Mouse (Mus musculus) midbrain, postnatal 0 days (tissue): ENCODE data around the gene 2310007B03Rik. TPM values are rescaled to one million over a fixed set of nuclear protein-coding genes. Genes with fewer than 3 reads are reported as not detected.
A peak's percentile ranks its signal among the peaks of the same experiment; 100 is the strongest.

ENCODE experiments used
- ATAC-seq: fragments of 200-750 bp; cut with Nextera tagmentation; 2 replicates; pipeline ENCODE4 v1.8.0; 2017; ENCODE audit warnings: moderate number of reproducible peaks, mild to moderate bottlenecking, moderate TSS enrichment, moderate library complexity; ENCODE audit not compliant: low FRiP score
- DNase-seq: peaks from one replicate; pipeline ENCODE4 v3.0.0-alpha.2; 2015; ENCODE audit warnings: low spot score
- H3K27ac ChIP-seq: fragments of 300-500 bp; sonication (generic); 2 replicates; pipeline ENCODE4 v1.5.1; 2014; ENCODE audit warnings: low read depth, mild to moderate bottlenecking, low read length, mixed read lengths
- H3K27me3 ChIP-seq: fragments of 300-500 bp; sonication (generic); 2 replicates; pipeline ENCODE4 v1.6.1; 2014; ENCODE audit warnings: low read length, control low read depth, mixed read lengths; ENCODE audit not compliant: insufficient read depth
- H3K36me3 ChIP-seq: fragments of 300-500 bp; sonication (generic); 2 replicates; pipeline ENCODE4 v1.6.1; 2014; ENCODE audit warnings: low read length, control low read depth, mixed read lengths; ENCODE audit not compliant: insufficient read depth
- H3K4me1 ChIP-seq: fragments of 300-500 bp; sonication (generic); 2 replicates; pipeline ENCODE4 v1.6.1; 2014; ENCODE audit warnings: mild to moderate bottlenecking, control low read depth, antibody characterized with exemption, low read length, mixed read lengths; ENCODE audit not compliant: insufficient read depth
- H3K4me2 ChIP-seq: fragments of 300-500 bp; sonication (generic); 2 replicates; pipeline ENCODE4 v1.6.1; 2014; ENCODE audit warnings: low read depth, mild to moderate bottlenecking, low read length, mixed read lengths; ENCODE audit not compliant: poor library complexity, severe bottlenecking
- H3K4me3 ChIP-seq: fragments of 300-500 bp; sonication (generic); 2 replicates; pipeline ENCODE4 v1.5.1; 2014; ENCODE audit warnings: low read depth, mild to moderate bottlenecking, low read length, moderate library complexity
- H3K9ac ChIP-seq: fragments of 300-500 bp; sonication (generic); replicated peaks from 2 replicates; pipeline ENCODE4 v1.6.1; 2014; ENCODE audit warnings: mild to moderate bottlenecking, low read length, moderate library complexity, mixed read lengths; ENCODE audit not compliant: poor library complexity, severe bottlenecking
- H3K9me3 ChIP-seq: fragments of 300-500 bp; sonication (generic); 2 replicates; pipeline ENCODE4 v1.6.1; 2016; ENCODE audit warnings: low read length, control low read depth
- CTCF ChIP-seq: IDR thresholded peaks from 2 replicates; pipeline ENCODE4 v1.5.1; 2016; ENCODE audit warnings: antibody characterized with exemption, mild to moderate bottlenecking
- WGBS: fragments of 180-500 bp; shearing (Covaris S2); extraction: QIAGEN DNeasy Blood & Tissue Kit; methylation state at CpG from one replicate; pipeline ENCODE4 v1.1.7; 2014; 5-methylcytosine and 5-hydroxymethylcytosine counted together
- polyA plus RNA-seq: library from polyadenylated mRNA; unstranded; fragments of >200 nt; fragmentation: Nextera tagmentation; extraction: Ambion mirVana; gene quantifications from 2 replicates; pipeline ENCODE4 v1.2.1, GENCODE M21; 2015
- total RNA-seq: library from RNA; depleted of rRNA; stranded (reverse); fragments of >200 nt; gene quantifications from 2 replicates; pipeline ENCODE4 v1.2.3, GENCODE M21; 2014; rRNA removed

2310007B03Rik gene
- total and polyA plus RNA-seq, 2 experiments from 2014 or later, result 0.07 to 0.88 TPM

DNA sequence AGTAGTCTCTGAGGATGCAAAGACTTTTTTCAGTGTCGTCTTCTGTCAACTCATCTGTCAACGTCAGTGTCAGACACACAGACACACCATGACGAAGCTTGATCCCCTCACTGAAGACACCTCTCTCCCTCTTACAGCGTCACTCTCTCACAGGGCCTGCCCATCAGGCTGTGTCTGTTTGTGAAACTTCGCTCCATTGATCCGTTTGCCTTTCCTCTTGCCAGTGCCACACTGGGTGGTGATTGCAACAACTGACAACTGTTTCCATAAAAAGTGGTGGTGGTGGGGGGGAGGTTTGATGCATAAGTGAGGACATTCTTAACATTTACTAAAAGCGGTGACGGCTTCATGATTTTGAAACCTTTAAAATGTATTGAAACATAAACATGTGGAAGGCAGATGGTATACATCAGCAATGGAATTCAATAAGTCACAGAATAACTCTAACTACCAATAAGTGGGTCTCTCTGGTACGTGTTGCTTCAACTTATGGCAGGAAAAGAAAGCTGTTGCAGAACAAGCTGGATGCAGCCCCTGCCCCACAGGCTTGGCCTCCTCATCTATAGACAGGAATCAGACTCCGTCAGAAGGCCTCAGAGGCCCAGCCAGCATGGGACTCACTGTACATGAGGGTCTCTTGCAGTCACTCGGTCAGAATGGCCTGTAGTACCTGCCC lies 37.4 kb downstream of the 2310007B03Rik start:
- H3K36me3 ChIP-seq, result no peaks in the 10 kb centered on the region
- no peak overlapping the region for H3K9ac ChIP-seq
- H3K9me3 ChIP-seq, result no peaks in the 10 kb centered on the region
- ATAC-seq (no peak), DNase-seq (no peak)
- no peaks in the 10 kb centered on the region for H3K27me3 ChIP-seq
- H3K4me3 ChIP-seq, result no peak overlapping the region
- no peak for TF ChIP-seq CTCF
- 85% methylated on average over 11 of the region's 11 CpGs for WGBS
- H3K27ac ChIP-seq, result no peak overlapping the region
- H3K4me1 ChIP-seq, result no peaks in the 10 kb centered on the region
- no peak overlapping the region for H3K4me2 ChIP-seq

DNA sequence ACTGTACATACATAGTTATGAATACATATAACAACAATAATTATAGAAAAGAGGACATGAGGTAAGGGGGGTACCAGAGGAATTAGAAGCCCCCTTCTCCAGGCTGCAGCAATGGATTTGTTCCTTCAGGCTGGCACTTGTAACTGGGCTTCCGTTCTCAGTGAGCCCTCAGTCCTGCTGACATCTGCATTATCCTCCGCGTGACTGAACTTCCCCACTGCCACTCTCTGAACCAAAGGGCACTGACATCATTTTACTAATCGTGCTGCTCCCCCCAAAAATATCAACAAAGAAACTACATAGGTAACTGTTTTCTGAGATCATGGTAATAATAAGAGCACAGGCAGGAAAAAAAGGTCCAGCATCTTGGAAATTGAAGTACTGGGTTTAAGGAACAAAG lies 41.9 kb downstream of the 2310007B03Rik start:
- Histone ChIP-seq H3K4me1 (no peaks in the 10 kb centered on the region), H3K36me3 (no peaks in the 10 kb centered on the region), H3K27ac (no peak overlapping the region), H3K9ac (no peak overlapping the region), H3K4me3 (no peak overlapping the region), H3K27me3 (no peaks in the 10 kb centered on the region), H3K9me3 (no peaks in the 10 kb centered on the region), H3K4me2 (no peak overlapping the region)
- 34% methylated on average over 4 of the region's 4 CpGs for whole genome bisulfite sequencing
- no peak for TF ChIP-seq CTCF
- ATAC-seq (no peak), DNase-seq (no peak)

DNA sequence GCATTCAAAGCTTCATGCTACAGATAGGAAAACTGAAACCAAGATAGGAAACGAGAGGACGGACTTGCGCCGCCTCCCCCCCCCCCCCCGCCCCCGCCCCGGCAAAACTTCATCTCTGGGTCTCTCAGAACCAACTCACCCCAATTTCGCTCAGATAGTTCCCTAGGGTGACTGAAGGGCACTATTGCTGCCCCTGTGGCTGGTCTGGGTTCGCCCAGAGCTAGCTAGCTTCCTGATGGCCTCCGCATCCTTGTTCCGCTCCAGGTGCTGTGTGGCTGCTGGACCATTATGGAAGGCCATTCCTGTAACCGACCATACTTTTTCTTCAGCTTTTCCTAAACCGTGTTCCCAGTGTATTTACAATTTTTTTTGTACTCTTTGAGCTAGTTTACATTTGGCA lies 45.3 kb downstream of the 2310007B03Rik start:
- Histone ChIP-seq H3K36me3 (no peaks in the 10 kb centered on the region), H3K9ac (peak overlapping the region; percentile 52), H3K27me3 (no peaks in the 10 kb centered on the region), H3K9me3 (no peaks in the 10 kb centered on the region), H3K4me1 (no peaks in the 10 kb centered on the region), H3K27ac (peak overlapping the region; percentile 73), H3K4me2 (peak overlapping the region; percentile 65), H3K4me3 (peak overlapping the region; percentile 32)
- peak; percentile 45; the same call in 1 of the 2 replicates for ATAC-seq
- 11% methylated on average over 13 of the region's 13 CpGs for WGBS
- TF ChIP-seq CTCF, result no peak
- DNase-seq, result no peak

DNA sequence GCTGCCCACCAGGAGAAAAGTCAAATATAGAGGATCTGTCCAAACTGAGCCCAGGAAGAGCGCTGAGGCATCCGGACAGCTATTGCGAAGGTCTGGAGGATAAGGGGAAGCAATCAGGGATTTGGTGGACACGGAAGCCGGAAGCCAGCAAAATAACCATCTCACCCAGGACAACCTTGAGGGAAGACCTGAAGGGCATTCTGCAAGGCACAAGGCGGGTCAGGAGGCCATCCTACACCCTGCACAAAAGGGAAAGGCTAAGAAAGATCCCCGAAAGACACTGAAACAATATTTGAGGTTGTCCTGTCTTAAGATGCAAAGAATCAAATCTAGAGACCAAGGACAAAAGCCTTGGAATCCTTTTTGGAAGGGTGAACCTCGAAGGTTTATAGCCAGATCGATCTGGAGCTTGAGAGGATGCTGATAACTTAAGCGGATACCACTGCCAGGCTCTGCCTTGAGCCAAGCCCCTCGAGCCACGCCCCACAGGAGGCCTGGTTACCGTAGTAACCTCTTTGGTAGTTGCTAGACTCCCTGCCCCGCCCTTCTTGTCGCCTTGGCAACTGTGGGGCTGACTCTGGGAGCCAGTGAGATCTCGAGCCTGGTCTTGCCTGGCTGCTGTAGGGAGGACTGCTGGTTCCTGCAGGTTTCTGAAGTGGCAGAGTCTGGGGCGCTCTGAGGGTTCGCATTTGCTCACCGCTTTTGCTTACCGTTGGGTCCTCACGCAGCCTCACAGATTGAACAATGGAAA lies 45.9 kb downstream of the 2310007B03Rik start:
- 16% methylated on average over 21 of the region's 21 CpGs for WGBS
- no peaks in the 10 kb centered on the region for H3K9me3 ChIP-seq
- TF ChIP-seq CTCF, result peak; percentile 24; the same call in 1 of the 2 replicates

DNA sequence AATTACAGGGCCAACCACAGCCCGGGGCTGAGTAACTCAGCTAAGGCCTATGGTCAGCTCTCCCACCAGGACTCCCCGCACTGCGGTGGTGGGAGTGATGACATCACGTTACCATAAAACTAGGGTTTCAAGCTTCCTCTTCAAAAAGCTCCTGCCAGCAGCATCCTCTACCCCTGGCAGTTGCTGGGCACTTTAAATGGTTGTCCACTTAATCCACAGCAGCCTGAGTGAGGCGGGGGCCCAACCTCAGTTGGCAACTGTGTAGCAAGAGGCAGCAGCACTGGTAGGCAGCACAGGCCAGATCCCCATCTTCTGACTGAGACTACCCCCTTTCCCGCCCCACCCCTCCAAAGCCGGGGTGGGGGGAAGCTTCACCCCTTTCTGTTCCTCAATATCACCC lies 58.0 kb downstream of the 2310007B03Rik start:
- H3K9me3 ChIP-seq, result no peaks in the 10 kb centered on the region
- DNase-seq, result no peak
- H3K36me3 ChIP-seq, result 0 out of 2 replicates have a peak, but pooled peaks cover 3% of the 10 kb centered on the region
- no peak for ATAC-seq
- TF ChIP-seq CTCF, result no peak
- no peaks in the 10 kb centered on the region for H3K27me3 ChIP-seq
- H3K9ac ChIP-seq, result no peak overlapping the region; the same call in 1 of the 2 replicates
- peak overlapping the region; percentile 91; the same call in 1 of the 2 replicates for H3K4me2 ChIP-seq
- H3K4me1 ChIP-seq, result peaks cover 13% of the 10 kb centered on the region
- H3K27ac ChIP-seq, result peak overlapping the region; percentile 96
- H3K4me3 ChIP-seq, result no peak overlapping the region
- WGBS, result 66% methylated on average over 7 of the region's 7 CpGs

More for the DNA sequence above, 45.9 kb downstream of the 2310007B03Rik start:
- Histone ChIP-seq H3K9ac (peak overlapping the region; percentile 52), H3K27ac (peak overlapping the region; percentile 73), H3K4me3 (peak overlapping the region; percentile 32), H3K4me1 (no peaks in the 10 kb centered on the region), H3K4me2 (peak overlapping the region; percentile 65), H3K36me3 (no peaks in the 10 kb centered on the region), H3K27me3 (no peaks in the 10 kb centered on the region)
- peak; percentile 99 for ATAC-seq
- DNase-seq, result peak; percentile 97

DNA sequence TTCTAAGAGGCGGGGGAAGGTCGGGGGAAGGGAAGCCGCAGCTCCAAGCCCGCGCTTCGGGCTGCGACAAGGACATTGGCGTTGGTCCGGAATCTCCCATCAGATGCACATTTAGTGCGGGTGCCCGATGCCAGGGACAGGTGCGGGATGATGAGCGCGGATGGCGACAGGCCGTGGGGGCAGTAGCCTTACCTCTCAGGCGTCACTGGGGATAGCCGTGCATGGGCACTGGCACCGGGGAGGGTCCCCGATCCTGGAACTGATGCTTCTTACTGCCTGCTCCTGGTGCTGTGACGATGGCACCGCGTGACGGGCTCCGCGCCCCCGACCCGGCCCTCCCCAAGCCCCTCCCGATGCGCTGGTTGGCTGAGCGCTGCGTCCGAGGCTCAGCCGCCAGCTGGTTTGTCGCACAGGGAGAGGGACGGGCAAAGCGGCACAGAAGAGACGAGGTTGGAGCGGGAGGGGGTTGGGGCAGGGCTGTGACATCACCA lies 59.1 kb downstream of the 2310007B03Rik start, which contains the start of gene Kif1a:
Gene Kif1a (minus strand): TSS at position 381 of the 491 bp plus-strand sequence.
- Histone ChIP-seq H3K9ac (peak within 1 kb of the TSS; percentile 97), H3K27me3 (no peaks in the 10 kb centered on the region), H3K27ac (peak within 1 kb of the TSS; percentile 96), H3K36me3 (peaks cover 5% of the 10 kb centered on the region; the same call in 1 of the 2 replicates), H3K4me1 (peaks cover 14% of the 10 kb centered on the region), H3K4me2 (peak within 1 kb of the TSS; percentile 91), H3K9me3 (no peaks in the 10 kb centered on the region), H3K4me3 (peak within 1 kb of the TSS; percentile 83)
- no peak for TF ChIP-seq CTCF
- 0% methylated on average over 38 of the region's 39 CpGs for WGBS
- peak; percentile 94 for ATAC-seq
- DNase-seq, result peak; percentile 96

Other genes starting within 250 kb of the 2310007B03Rik start
- 84.7 and 101 TPM in 2 replicates for gene Capn10, start 226.6 kb downstream of the 2310007B03Rik start, total RNA-seq
- 52.8 and 55.6 TPM in 2 replicates for gene Capn10, start 226.6 kb downstream of the 2310007B03Rik start, polyA plus RNA-seq
- 0.76 and 0.88 TPM in 2 replicates for gene Gpr35, start 210.1 kb downstream of the 2310007B03Rik start, total RNA-seq
- 0.36 and 0.73 TPM in 2 replicates for gene Gpr35, start 210.1 kb downstream of the 2310007B03Rik start, polyA plus RNA-seq
- gene Aqp12, start 154.6 kb downstream of the 2310007B03Rik start, total RNA-seq, result not detected in 2 replicates
- not detected in 2 replicates for gene Aqp12, start 154.6 kb downstream of the 2310007B03Rik start, polyA plus RNA-seq
- 677 and 686 TPM in 2 replicates for gene Kif1a, start 59.0 kb downstream of the 2310007B03Rik start, total RNA-seq
- gene Kif1a, start 59.0 kb downstream of the 2310007B03Rik start, polyA plus RNA-seq, result 690 and 716 TPM in 2 replicates
- not detected in 2 replicates for gene Agxt, start 25.7 kb downstream of the 2310007B03Rik start, total RNA-seq
- not detected in 2 replicates for gene Agxt, start 25.7 kb downstream of the 2310007B03Rik start, polyA plus RNA-seq
- 1.2 and 1.4 TPM in 2 replicates for gene Crocc2, start 7.8 kb upstream of the 2310007B03Rik start, total RNA-seq
- 0.54 and 0.84 TPM in 2 replicates for gene Crocc2, start 7.8 kb upstream of the 2310007B03Rik start, polyA plus RNA-seq
- gene Sned1, start 74.9 kb upstream of the 2310007B03Rik start, total RNA-seq, result 19.9 and 24.4 TPM in 2 replicates
- gene Sned1, start 74.9 kb upstream of the 2310007B03Rik start, polyA plus RNA-seq, result 4.7 and 5.1 TPM in 2 replicates
- 32.4 and 35.4 TPM in 2 replicates for gene Mterf4, start 145.0 kb upstream of the 2310007B03Rik start, total RNA-seq
- gene Mterf4, start 145.0 kb upstream of the 2310007B03Rik start, polyA plus RNA-seq, result 23.9 and 25.0 TPM in 2 replicates
- 12.9 and 13.7 TPM in 2 replicates for gene Ppp1r7, start 181.9 kb upstream of the 2310007B03Rik start, total RNA-seq
- 56.2 and 62.9 TPM in 2 replicates for gene Ppp1r7, start 181.9 kb upstream of the 2310007B03Rik start, polyA plus RNA-seq
- 4.4 and 5.2 TPM in 2 replicates for gene Pask, start 182.5 kb upstream of the 2310007B03Rik start, total RNA-seq
- 3.0 and 4.2 TPM in 2 replicates for gene Pask, start 182.5 kb upstream of the 2310007B03Rik start, polyA plus RNA-seq
- 0.71 and 2.2 TPM in 2 replicates for gene Ano7, start 213.0 kb upstream of the 2310007B03Rik start, total RNA-seq
- gene Ano7, start 213.0 kb upstream of the 2310007B03Rik start, polyA plus RNA-seq, result 3.0 TPM in 2 replicates